Mouse (Mus musculus): ENCODE data around the gene Stx8.

DNA sequence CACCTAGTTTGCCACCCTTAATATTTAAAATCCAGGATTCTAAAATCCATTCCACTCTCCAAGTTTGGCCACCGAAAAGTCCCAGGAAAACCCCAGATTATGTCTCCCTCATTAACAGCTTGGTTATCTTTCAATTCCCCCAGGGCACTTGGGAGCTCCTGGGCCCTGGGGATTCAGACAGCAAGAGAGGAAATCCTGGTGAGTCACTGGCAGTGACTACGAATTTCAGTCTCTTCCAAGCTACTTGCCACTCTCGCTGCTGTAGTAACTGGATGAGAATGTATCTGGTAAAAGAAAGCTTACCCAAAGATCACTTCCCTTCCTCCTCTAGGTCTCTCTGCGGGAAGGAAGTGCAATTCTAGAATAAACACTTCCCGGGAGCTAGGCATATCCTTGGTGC is 46.4 kb upstream of the Stx8 start:
- TF ChIP-seq POLR2A (IDR thresholded peaks at IDR 0.05; ENCODE audit: extremely low read depth, insufficient read depth, low read length): no peak
- TF ChIP-seq CTCF (IDR thresholded peaks at IDR 0.05; ENCODE audit: extremely low read depth, insufficient read depth, low read length): no peak
